Mouse (Mus musculus) neural tube, embryonic 12.5 days (tissue): Measurements from ENCODE around the gene Olfr490. TPM values are rescaled to one million over a fixed set of nuclear protein-coding genes. Genes with fewer than 3 reads are reported as not detected.

Experiments
- ATAC-seq: fragments of 200-750 bp; cut with Nextera tagmentation; 2 replicates; pipeline ENCODE4 v1.8.0; 2017; ENCODE audit warnings: low read depth, mild to moderate bottlenecking, moderate TSS enrichment, moderate library complexity; ENCODE audit not compliant: low FRiP score
- H3K27ac ChIP-seq: fragments of 300-500 bp; sonication (generic); 2 replicates; pipeline ENCODE4 v1.5.1; 2016
- H3K27me3 ChIP-seq: fragments of 300-500 bp; sonication (generic); replicated peaks from 2 replicates; pipeline ENCODE4 v1.6.1; 2016; ENCODE audit warnings: mild to moderate bottlenecking
- H3K36me3 ChIP-seq: fragments of 300-500 bp; sonication (generic); 2 replicates; pipeline ENCODE4 v1.6.1; 2016; ENCODE audit warnings: mild to moderate bottlenecking
- H3K4me1 ChIP-seq: fragments of 300-500 bp; sonication (generic); 2 replicates; pipeline ENCODE4 v1.6.1; 2016
- H3K4me2 ChIP-seq: fragments of 300-500 bp; sonication (generic); replicated peaks from 2 replicates; pipeline ENCODE4 v1.6.1; 2016; ENCODE audit warnings: mild to moderate bottlenecking
- H3K4me3 ChIP-seq: fragments of 300-500 bp; sonication (generic); 2 replicates; pipeline ENCODE4 v1.5.1; 2016
- H3K9ac ChIP-seq: fragments of 300-500 bp; sonication (generic); 2 replicates; pipeline ENCODE4 v1.6.1; 2016; ENCODE audit warnings: mild to moderate bottlenecking
- H3K9me3 ChIP-seq: fragments of 300-500 bp; sonication (generic); 2 replicates; pipeline ENCODE4 v1.6.1; 2016; ENCODE audit warnings: mild to moderate bottlenecking
- WGBS: fragments of 180-500 bp; shearing (Covaris S2); methylation state at CpG from one replicate; pipeline ENCODE4 v1.1.7; 2016; 5-methylcytosine and 5-hydroxymethylcytosine counted together
- polyA plus RNA-seq: library from polyadenylated mRNA; unstranded; fragments of >200 nt; fragmentation: Nextera tagmentation; extraction: Ambion mirVana; gene quantifications from 2 replicates; pipeline ENCODE4 v1.2.1, GENCODE M21; 2016

The Olfr490 gene
- not detected in 2 replicates for polyA plus RNA-seq

- no peaks in the 10 kb centered on the region for H3K27me3 ChIP-seq
- H3K9ac ChIP-seq: no peak within 1 kb of the TSS
- no peak for ATAC-seq
- no peak within 1 kb of the TSS for H3K27ac ChIP-seq
- H3K9me3 ChIP-seq: no peaks in the 10 kb centered on the region
- H3K4me2 ChIP-seq: no peak within 1 kb of the TSS
- no peak within 1 kb of the TSS for H3K4me3 ChIP-seq
- no peaks in the 10 kb centered on the region for H3K36me3 ChIP-seq
- H3K4me1 ChIP-seq: no peaks in the 10 kb centered on the region
Measured at GRCm38 (mm10) chr7:108288834-108289233, at the start of gene Olfr490. Gene Olfr490, minus strand, starts transcription at chr7:108288934.

- Histone ChIP-seq H3K4me2 (no peak within 1 kb of the TSS), H3K27me3 (no peaks in the 10 kb centered on the region), H3K9me3 (no peaks in the 10 kb centered on the region), H3K4me3 (no peak within 1 kb of the TSS), H3K36me3 (no peaks in the 10 kb centered on the region), H3K9ac (no peak within 1 kb of the TSS), H3K27ac (no peak within 1 kb of the TSS), H3K4me1 (no peaks in the 10 kb centered on the region)
- ATAC-seq: no peak
- WGBS: 89% methylated on average over 2 of the region's 2 CpGs
Measured at GRCm38 (mm10) chr7:108323574-108323973, 34.8 kb upstream of the Olfr490 start, which contains the start of gene Olfr492. Gene Olfr492, minus strand, starts transcription at chr7:108323674.

- Histone ChIP-seq H3K4me3 (no peak within 1 kb of the TSS), H3K9ac (no peak within 1 kb of the TSS), H3K27me3 (no peaks in the 10 kb centered on the region), H3K27ac (no peak within 1 kb of the TSS), H3K4me1 (no peaks in the 10 kb centered on the region), H3K36me3 (no peaks in the 10 kb centered on the region), H3K9me3 (no peaks in the 10 kb centered on the region), H3K4me2 (no peak within 1 kb of the TSS)
- no peak for ATAC-seq
- WGBS: 69% methylated on average over 1 of the region's 1 CpGs
Measured at GRCm38 (mm10) chr7:108313151-108313550, 24.4 kb upstream of the Olfr490 start, which contains the start of gene Olfr491. Gene Olfr491, plus strand, starts transcription at chr7:108313451.

DNA sequence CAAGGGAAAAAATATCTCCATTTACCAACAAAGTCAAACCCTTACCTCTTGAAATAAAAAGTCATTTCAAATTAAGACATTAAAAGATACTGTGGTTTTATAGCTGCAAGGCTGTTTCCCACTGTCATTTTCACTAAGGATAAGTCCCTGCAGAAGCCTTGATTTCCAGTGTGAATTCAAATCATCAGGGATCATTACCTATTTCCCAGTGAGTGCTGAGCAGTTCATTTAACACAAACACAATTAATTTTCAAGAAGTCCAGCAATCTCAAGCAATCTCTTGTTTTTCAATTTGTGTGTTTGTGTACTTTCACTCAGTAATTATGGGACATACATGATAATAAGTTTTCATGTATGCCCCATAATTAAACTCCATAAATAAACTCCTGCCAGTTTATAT is 30.5 kb downstream of the Olfr490 start, which contains the start of gene Olfr488:
Gene Olfr488 (minus strand): TSS at position 101 of the 400 bp plus-strand sequence.
- no peaks in the 10 kb centered on the region for H3K4me1 ChIP-seq
- no peak within 1 kb of the TSS for H3K4me3 ChIP-seq
- H3K9ac ChIP-seq: no peak within 1 kb of the TSS
- no peak for ATAC-seq
- no peaks in the 10 kb centered on the region for H3K36me3 ChIP-seq
- H3K4me2 ChIP-seq: no peak within 1 kb of the TSS
- no peak within 1 kb of the TSS for H3K27ac ChIP-seq
- no peaks in the 10 kb centered on the region for H3K27me3 ChIP-seq
- no peaks in the 10 kb centered on the region for H3K9me3 ChIP-seq

Other genes with a start within 250 kb of the Olfr490 start
- not detected in 2 replicates for gene Olfr479, start 238.2 kb downstream of the Olfr490 start, polyA plus RNA-seq
- not detected in 2 replicates for gene Olfr480, start 221.6 kb downstream of the Olfr490 start, polyA plus RNA-seq
- gene Olfr481, start 209.1 kb downstream of the Olfr490 start, polyA plus RNA-seq: not detected in 2 replicates
- gene Olfr482, start 191.3 kb downstream of the Olfr490 start, polyA plus RNA-seq: 0.14 TPM in 1 of 2 replicates, not detected in the other
- gene Olfr483, start 188.1 kb downstream of the Olfr490 start, polyA plus RNA-seq: not detected in 2 replicates
- not detected in 2 replicates for gene Olfr484, start 161.5 kb downstream of the Olfr490 start, polyA plus RNA-seq
- not detected in 2 replicates for gene Olfr485, start 129.1 kb downstream of the Olfr490 start, polyA plus RNA-seq
- not detected in 2 replicates for gene Olfr486, start 116.2 kb downstream of the Olfr490 start, polyA plus RNA-seq
- gene Olfr487, start 74.3 kb downstream of the Olfr490 start, polyA plus RNA-seq: not detected in 2 replicates
- gene Olfr488, start 30.6 kb downstream of the Olfr490 start, polyA plus RNA-seq: not detected in 2 replicates
- not detected in 2 replicates for gene Olfr491, start 24.5 kb upstream of the Olfr490 start, polyA plus RNA-seq
- not detected in 2 replicates for gene Olfr492, start 34.7 kb upstream of the Olfr490 start, polyA plus RNA-seq
- not detected in 2 replicates for gene Olfr493, start 58.0 kb upstream of the Olfr490 start, polyA plus RNA-seq
- gene Olfr494, start 76.4 kb upstream of the Olfr490 start, polyA plus RNA-seq: not detected in 2 replicates
- gene Olfr495, start 104.2 kb upstream of the Olfr490 start, polyA plus RNA-seq: not detected in 2 replicates
- not detected in 2 replicates for gene Olfr497, start 131.5 kb upstream of the Olfr490 start, polyA plus RNA-seq
- gene Olfr498, start 176.4 kb upstream of the Olfr490 start, polyA plus RNA-seq: not detected in 2 replicates
- gene Olfr502, start 236.1 kb upstream of the Olfr490 start, polyA plus RNA-seq: not detected in 2 replicates